Mouse (Mus musculus) CH12.LX (cell line): ENCODE measurements at regions not wholly inside any gene's neighbourhood (a gene's known extent, or its start where the extent isn't known, plus 50 kb on each side); places are given as distances from the start of the nearest gene placed in this dataset.
"Not testable (repeated sequence)": the region's sequence is repeated elsewhere in the genome, so short reads cannot be mapped to it uniquely, and the experiment has no call there.

Experiments
- DNase-seq: peaks from one replicate; pipeline ENCODE4 v3.0.0-alpha.2; 2013; ENCODE audit errors: extremely low read depth
- H3K27ac ChIP-seq: 2 replicates; pipeline ENCODE4 v1.5.1; 2012; ENCODE audit warnings: low read depth, mild to moderate bottlenecking, control low read depth, moderate library complexity; ENCODE audit not compliant: insufficient read depth
- H3K27me3 ChIP-seq: replicated peaks from 2 replicates; pipeline ENCODE3; 2012; ENCODE audit warnings: inconsistent platforms
- H3K36me3 ChIP-seq, 2 experiments: replicated peaks in 1 of 2; 2 replicates each; pipeline versions ENCODE3 to v1.6.1; 2012; ENCODE audit warnings: inconsistent platforms in 1 of 2, low read length in 1 of 2, mild to moderate bottlenecking in 1 of 2, mixed read lengths in 1 of 2, moderate library complexity in 1 of 2; ENCODE audit not compliant: control insufficient read depth in 1 of 2, insufficient read depth in 1 of 2
- H3K4me1 ChIP-seq, 2 experiments: 2 replicates each; pipeline ENCODE4 v1.6.1; 2012; ENCODE audit warnings: inconsistent platforms in 1 of 2, moderate library complexity in 1 of 2; ENCODE audit not compliant: insufficient read depth in 2 of 2, control insufficient read depth in 1 of 2
- H3K4me2 ChIP-seq: 2 replicates; pipeline ENCODE4 v1.6.1; 2012; ENCODE audit warnings: low read depth, mild to moderate bottlenecking, control low read depth; ENCODE audit not compliant: poor library complexity, insufficient read depth, severe bottlenecking
- H3K4me3 ChIP-seq, 3 experiments: fragments of 150-350 bp in 1 of 3; sonication (generic) in 1 of 3; replicated peaks in 1 of 3; 2 replicates each; pipeline versions ENCODE3 to v1.5.1; 2011 to 2012; ENCODE audit warnings: low read depth in 2 of 3, low read length in 2 of 3, mild to moderate bottlenecking in 2 of 3, moderate library complexity in 2 of 3, control low read depth in 1 of 3, improper control_type of control experiment in 1 of 3, inconsistent platforms in 1 of 3, mixed read lengths in 1 of 3; ENCODE audit not compliant: poor library complexity in 1 of 3
- H3K79me2 ChIP-seq: replicated peaks from 2 replicates; pipeline ENCODE4 v1.6.1; 2012; ENCODE audit warnings: mild to moderate bottlenecking, moderate library complexity; ENCODE audit not compliant: control insufficient read depth, poor library complexity, insufficient read depth, severe bottlenecking; ENCODE audit errors: extremely low read depth
- H3K9ac ChIP-seq: 2 replicates; pipeline ENCODE4 v1.6.1; 2012; ENCODE audit warnings: low read depth, mild to moderate bottlenecking, control low read depth, moderate library complexity; ENCODE audit not compliant: insufficient read depth
- H3K9me3 ChIP-seq: replicated peaks from 2 replicates; pipeline ENCODE3; 2012; ENCODE audit warnings: low read length, inconsistent platforms, mixed read lengths
- BHLHE40 ChIP-seq: IDR thresholded peaks from 2 replicates; pipeline ENCODE4 v1.6.1; 2011; ENCODE audit warnings: mild to moderate bottlenecking, low read depth, low read length, improper control_type of control experiment
- CTCF ChIP-seq, 2 experiments: IDR thresholded peaks in 1 of 2; conservative IDR thresholded peaks in 1 of 2; 2 replicates each; pipeline ENCODE4 v1.5.1; 2011 to 2012; ENCODE audit warnings: low read depth in 2 of 2, low read length in 2 of 2, improper control_type of control experiment in 1 of 2, inconsistent platforms in 1 of 2, mild to moderate bottlenecking in 1 of 2, moderate library complexity in 1 of 2
- E2F4 ChIP-seq: IDR thresholded peaks from 2 replicates; pipeline ENCODE4 v1.6.1; 2011; ENCODE audit warnings: low read depth, low read length, improper control_type of control experiment; ENCODE audit not compliant: insufficient replicate concordance
- ELF1 ChIP-seq: IDR thresholded peaks from 2 replicates; pipeline ENCODE4 v1.6.1; 2014; ENCODE audit warnings: low read depth, mild to moderate bottlenecking, inconsistent platforms, low read length, improper control_type of control experiment
- EP300 ChIP-seq: IDR thresholded peaks from 2 replicates; pipeline ENCODE4 v1.6.1; 2011; ENCODE audit warnings: low read length, improper control_type of control experiment
- GABPA ChIP-seq: IDR thresholded peaks from 2 replicates; pipeline ENCODE4 v1.6.1; 2012; ENCODE audit warnings: low read depth, low read length, improper control_type of control experiment, inconsistent platforms; ENCODE audit not compliant: insufficient replicate concordance
- JUN ChIP-seq: IDR thresholded peaks from 2 replicates; pipeline ENCODE4 v1.6.1; 2011; ENCODE audit warnings: low read depth, mild to moderate bottlenecking, low read length, improper control_type of control experiment, moderate library complexity; ENCODE audit not compliant: insufficient read depth
- MAFK ChIP-seq: IDR thresholded peaks from 2 replicates; pipeline ENCODE4 v1.6.1; 2011; ENCODE audit warnings: low read length, improper control_type of control experiment; ENCODE audit not compliant: insufficient replicate concordance
- MAZ ChIP-seq: IDR thresholded peaks from 2 replicates; pipeline ENCODE4 v1.6.1; 2012; ENCODE audit warnings: low read depth, mild to moderate bottlenecking, inconsistent platforms, low read length, improper control_type of control experiment, moderate library complexity
- MYC ChIP-seq: IDR thresholded peaks from 2 replicates; pipeline ENCODE4 v1.6.1; 2011; ENCODE audit warnings: low read depth, mild to moderate bottlenecking, improper control_type of control experiment, low read length
- POLR2A ChIP-seq: IDR thresholded peaks from 2 replicates; pipeline ENCODE4 v1.6.1; 2011; ENCODE audit warnings: low read depth, mild to moderate bottlenecking, improper control_type of control experiment, low read length
- POLR2AphosphoS2 ChIP-seq: IDR thresholded peaks from 2 replicates; pipeline ENCODE4 v1.6.1; 2011; ENCODE audit warnings: low read depth, low read length, improper control_type of control experiment
- SIN3A ChIP-seq: IDR thresholded peaks from 2 replicates; pipeline ENCODE4 v1.6.1; 2012; ENCODE audit warnings: low read length, improper control_type of control experiment, inconsistent platforms
- SMC3 ChIP-seq: IDR thresholded peaks from 2 replicates; pipeline ENCODE4 v1.6.1; 2011; ENCODE audit warnings: low read depth, low read length, improper control_type of control experiment
- TBP ChIP-seq: conservative IDR thresholded peaks from 2 replicates; pipeline ENCODE4 v1.6.1; 2011; ENCODE audit warnings: low read depth, low read length, improper control_type of control experiment
- TCF12 ChIP-seq: IDR thresholded peaks from 2 replicates; pipeline ENCODE4 v1.6.1; 2014; ENCODE audit warnings: low read depth, mild to moderate bottlenecking, inconsistent platforms, low read length, improper control_type of control experiment
- UBTF ChIP-seq: IDR thresholded peaks from 2 replicates; pipeline ENCODE4 v1.6.1; 2012; ENCODE audit warnings: low read depth, mild to moderate bottlenecking, inconsistent platforms, low read length, improper control_type of control experiment, moderate library complexity
- USF1 ChIP-seq: IDR thresholded peaks from 2 replicates; pipeline ENCODE4 v1.6.1; 2014; ENCODE audit warnings: low read depth, mild to moderate bottlenecking, inconsistent platforms, low read length, improper control_type of control experiment
- USF2 ChIP-seq: conservative IDR thresholded peaks from 2 replicates; pipeline ENCODE4 v1.6.1; 2011; ENCODE audit warnings: low read depth, low read length, improper control_type of control experiment
- ZNF384 ChIP-seq: IDR thresholded peaks from 2 replicates; pipeline ENCODE4 v1.6.1; 2012; ENCODE audit warnings: low read depth, low read length, improper control_type of control experiment, inconsistent platforms
- dilution Hi-C: fragments of 300-500 bp; cut with MboI; formaldehyde crosslinking; loops from 2 replicates; pipeline ENCODE4 v1.14.3; 2020; ENCODE audit warnings: low sequenced_read_pairs; ENCODE audit not compliant: extremely low pct_unique_long_range_greater_than_20kb, extremely low pct_ligation_motif_present
- in situ Hi-C: fragments of 300-500 bp; cut with MboI; formaldehyde crosslinking; loops from 3 replicates; pipeline ENCODE4 v1.14.3; 2019; ENCODE audit warnings: low sequenced_read_pairs, low pct_ligation_motif_present, low pct_unique_long_range_greater_than_20kb, mixed read lengths

GRCm38 (mm10) chr2:39325122-39325521, 98.9 kb upstream of the Ppp6c start:
- TF ChIP-seq ZNF384: peak; percentile 50; the same call in 1 of the 2 replicates
- H3K27ac ChIP-seq, H3K27me3 ChIP-seq, H3K4me2 ChIP-seq, H3K79me2 ChIP-seq, H3K36me3 ChIP-seq, H3K9me3 ChIP-seq, in situ Hi-C loops, DNase-seq, dilution Hi-C loops: not testable (repeated sequence)
- Histone ChIP-seq H3K4me1 (peaks cover 0 to 10% of the 10 kb centered on the region in 2 experiments; a peak in 2 of 4 replicates), H3K4me3 (peak overlapping the region in 1 of 3 experiments; percentile 58), H3K9ac (peak overlapping the region; percentile 36)

- no peaks in the 10 kb centered on the region for H3K36me3 ChIP-seq
- H3K9ac ChIP-seq: no peak overlapping the region
- no peak for DNase-seq
- peaks cover 0 to 3% of the 10 kb centered on the region in 2 experiments; a peak in 1 of 4 replicates for H3K4me1 ChIP-seq
- H3K27me3 ChIP-seq: no peaks in the 10 kb centered on the region
- H3K27ac ChIP-seq: no peak overlapping the region
- no peaks in the 10 kb centered on the region for H3K9me3 ChIP-seq
- H3K4me3 ChIP-seq: no peak overlapping the region
- dilution Hi-C loops: no loop called here
- in situ Hi-C loops: no loop called here
- no peaks in the 10 kb centered on the region for H3K79me2 ChIP-seq
- no peak overlapping the region for H3K4me2 ChIP-seq
- no peak for TF ChIP-seq SIN3A
- no peak for TF ChIP-seq UBTF
- TF ChIP-seq BHLHE40: no peak
- no peak for TF ChIP-seq USF2
- no peak for TF ChIP-seq SMC3
- TF ChIP-seq E2F4: no peak
- no peak for TF ChIP-seq CTCF (conservative IDR thresholded peaks at IDR 0.05 in 1 of 2, IDR thresholded peaks at IDR 0.05 in 1 of 2; ENCODE audit: low read depth in 2 of 2, low read length in 2 of 2)
- no peak for TF ChIP-seq MAFK
- TF ChIP-seq POLR2A: no peak
- TF ChIP-seq MAZ: no peak
- TF ChIP-seq GABPA: no peak
- no peak for TF ChIP-seq TCF12
- no peak for TF ChIP-seq ELF1
- no peak for TF ChIP-seq TBP
- TF ChIP-seq USF1: no peak
- TF ChIP-seq JUN: no peak
- no peak for TF ChIP-seq POLR2AphosphoS2
- TF ChIP-seq EP300: no peak
- no peak for TF ChIP-seq MYC
Measured at GRCm38 (mm10) chr2:39299798-39300382, 73.6 kb upstream of the Ppp6c start.
